Mouse (Mus musculus) ES-CJ7 (cell line): Measurements from ENCODE around the gene Vmn2r99.

Experiments
- DNase-seq: peaks from one replicate; pipeline ENCODE4 v3.0.0; 2011; ENCODE audit warnings: low read depth, low spot score

Gene Vmn2r99

GRCm38 (mm10) chr17:19361649-19362048 is at the start of gene Vmn2r99:
Gene Vmn2r99, plus strand, starts transcription at chr17:19361949.
- DNase-seq, result no peak

GRCm38 (mm10) chr17:19437623-19438022 is 75.9 kb downstream of the Vmn2r99 start:
- DNase-seq, result no peak

- no peak for DNase-seq
Measured at GRCm38 (mm10) chr17:19444932-19445331, 83.2 kb downstream of the Vmn2r99 start.
